Mouse (Mus musculus): ENCODE data around the gene Rora.

GRCm38 (mm10) chr9:69368071-69368470, 714.5 kb downstream of the Rora start:
- no peak for TF ChIP-seq POLR2A (IDR thresholded peaks at IDR 0.05; ENCODE audit: borderline replicate concordance, low read depth, low read length)
- TF ChIP-seq CTCF (IDR thresholded peaks at IDR 0.05; ENCODE audit: low read depth, low read length) = peak; percentile 61
